Mouse (Mus musculus): Measurements from ENCODE around the gene Esp34.

Esp34 gene

DNA sequence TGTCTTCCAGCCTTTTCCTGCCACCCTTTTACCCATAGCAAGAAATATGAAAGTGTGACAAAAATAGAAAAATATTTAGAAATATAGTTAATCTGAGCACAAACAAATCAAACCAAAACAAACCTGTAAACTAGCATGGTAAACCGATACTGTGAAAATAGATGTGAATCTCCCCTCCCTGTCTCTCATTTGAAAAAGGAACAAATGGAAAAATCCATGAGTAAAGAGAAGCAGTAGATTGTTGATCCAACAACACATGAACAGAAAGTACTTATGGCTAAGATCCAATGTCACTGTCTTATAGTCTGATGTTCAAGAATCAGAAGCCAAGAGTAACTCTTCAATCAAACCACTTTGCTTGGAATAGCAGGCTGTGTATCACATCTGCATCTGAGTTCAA lies at the start of gene Esp34:
Gene Esp34 (plus strand): TSS at position 301 of the 400 bp plus-strand sequence.
- ChIA-PET CTCF (no interaction called here), POLR2A (no interaction called here)

- ChIA-PET POLR2A (no interaction called here), CTCF (interaction anchor here in 3 of 4 experiments (0.6 to 1.0 kb wide), 4 partner anchors 59 to 1519 kb away, joined by 3 to 4 read pairs (median 3); no protein-coding TSS in a partner anchor)
Measured at GRCm38 (mm10) chr17:38562527-38562926, 8.5 kb downstream of the Esp34 start.

Measured in embryonic stem cell, embryonic (primary cell).